Mouse (Mus musculus): ENCODE measurements around the gene Pnmal2. TPM values are rescaled to one million over a fixed set of nuclear protein-coding genes. Genes with fewer than 3 reads are reported as not detected.

The Pnmal2 gene
- polyA plus RNA-seq, 1 experiment from 2014 or later: 2.0 TPM

DNA sequence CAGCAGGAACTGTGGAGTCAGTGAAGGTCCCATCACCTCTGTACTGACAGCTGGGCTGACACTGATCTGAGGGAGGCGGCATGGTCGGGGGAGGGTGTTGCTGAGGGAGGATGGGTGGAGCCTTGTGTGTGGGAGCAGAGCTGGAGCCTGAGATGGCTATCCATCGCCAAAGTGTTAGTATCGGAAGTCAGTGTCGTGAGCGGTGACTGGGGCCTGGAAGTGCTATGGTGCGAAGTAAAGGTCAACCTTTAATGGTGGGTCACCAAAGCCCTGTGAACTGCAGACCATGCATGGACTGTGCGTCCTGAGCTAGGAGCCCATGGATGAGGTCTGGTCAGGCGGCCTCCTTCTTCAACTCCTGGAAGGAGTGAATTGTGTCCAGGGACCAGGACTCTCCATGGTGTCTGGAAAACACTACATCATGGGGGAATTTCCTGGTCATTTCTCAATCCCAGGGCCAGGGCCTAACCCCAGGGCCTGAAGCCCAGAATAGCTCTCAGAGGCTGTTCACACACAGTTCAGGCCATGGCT is 38.9 kb upstream of the Pnmal2 start:
- Histone ChIP-seq H3K27me3 (replicated peaks; ENCODE audit: insufficient read depth, low read length) (no peaks in the 10 kb centered on the region), H3K4me2 (replicated peaks; ENCODE audit: low read depth, low read length) (no peak overlapping the region), H3K36me3 (ENCODE audit: insufficient read depth, low read length) (no peaks in the 10 kb centered on the region), H3K27ac (ENCODE audit: low read length) (0 out of 2 replicates have a peak overlapping the region, but pooled peaks have one; percentile 43), H3K4me3 (ENCODE audit: low read depth, low read length) (no peak overlapping the region), H3K4me1 (ENCODE audit: insufficient read depth, low read depth, low read length) (peaks cover 4% of the 10 kb centered on the region), H3K9me3 (ENCODE audit: low read length) (no peaks in the 10 kb centered on the region), H3K9ac (replicated peaks; ENCODE audit: low read depth) (no peak overlapping the region)
- DNase-seq (ENCODE audit: low spot score) (peak; percentile 48), ATAC-seq (peak; percentile 56)
- TF ChIP-seq EP300 (IDR thresholded peaks at IDR 0.05): no peak
- 56% methylated on average over 9 of the region's 9 CpGs for WGBS

GRCm38 (mm10) chr7:16906281-16906680 is 38.2 kb upstream of the Pnmal2 start, which contains the start of gene Ptgir:
Gene Ptgir, plus strand, starts transcription at chr7:16906490.
- ATAC-seq: no peak
- no peak within 1 kb of the TSS for H3K9ac ChIP-seq (replicated peaks; ENCODE audit: low read depth)
- WGBS: 30% methylated on average over 6 of the region's 6 CpGs
- no peak for DNase-seq (ENCODE audit: low spot score)
- H3K4me1 ChIP-seq (ENCODE audit: insufficient read depth, low read depth, low read length): peaks cover 4% of the 10 kb centered on the region
- no peak within 1 kb of the TSS for H3K4me3 ChIP-seq (ENCODE audit: low read depth, low read length)
- 0 out of 2 replicates have a peak within 1 kb of the TSS, but pooled peaks have one; percentile 43 for H3K27ac ChIP-seq (ENCODE audit: low read length)
- H3K27me3 ChIP-seq (replicated peaks; ENCODE audit: insufficient read depth, low read length): no peaks in the 10 kb centered on the region
- no peak for TF ChIP-seq CTCF (IDR thresholded peaks at IDR 0.05)
- no peak for TF ChIP-seq EP300 (IDR thresholded peaks at IDR 0.05)
- no peak within 1 kb of the TSS for H3K4me2 ChIP-seq (replicated peaks; ENCODE audit: low read depth, low read length)
- no peaks in the 10 kb centered on the region for H3K36me3 ChIP-seq (ENCODE audit: insufficient read depth, low read length)
- no peaks in the 10 kb centered on the region for H3K9me3 ChIP-seq (ENCODE audit: low read length)

DNA sequence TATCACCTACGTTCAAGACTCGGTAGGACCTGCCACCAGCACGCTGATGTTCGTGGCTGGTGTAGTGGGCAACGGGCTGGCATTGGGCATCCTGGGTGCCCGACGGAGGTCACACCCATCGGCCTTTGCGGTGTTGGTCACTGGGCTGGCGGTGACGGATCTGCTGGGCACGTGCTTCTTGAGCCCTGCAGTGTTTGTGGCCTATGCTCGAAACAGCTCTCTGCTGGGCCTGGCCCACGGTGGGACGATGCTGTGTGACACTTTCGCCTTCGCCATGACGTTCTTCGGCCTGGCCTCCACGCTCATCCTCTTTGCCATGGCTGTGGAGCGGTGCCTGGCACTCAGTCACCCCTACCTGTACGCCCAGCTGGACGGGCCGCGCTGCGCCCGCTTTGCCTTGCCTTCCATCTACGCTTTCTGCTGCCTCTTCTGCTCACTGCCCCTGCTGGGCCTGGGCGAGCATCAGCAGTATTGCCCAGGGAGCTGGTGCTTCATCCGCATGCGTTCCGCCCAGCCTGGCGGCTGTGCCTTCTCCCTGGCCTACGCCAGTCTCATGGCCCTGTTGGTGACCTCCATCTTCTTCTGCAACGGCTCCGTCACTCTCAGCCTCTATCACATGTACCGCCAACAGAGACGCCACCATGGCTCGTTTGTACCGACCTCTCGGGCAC is 37.5 kb upstream of the Pnmal2 start:
- ATAC-seq: no peak
- Histone ChIP-seq H3K9ac (replicated peaks; ENCODE audit: low read depth) (no peak overlapping the region), H3K27ac (ENCODE audit: low read length) (no peak overlapping the region), H3K27me3 (replicated peaks; ENCODE audit: insufficient read depth, low read length) (no peaks in the 10 kb centered on the region), H3K4me2 (replicated peaks; ENCODE audit: low read depth, low read length) (no peak overlapping the region), H3K4me1 (ENCODE audit: insufficient read depth, low read depth, low read length) (peaks cover 4% of the 10 kb centered on the region), H3K9me3 (ENCODE audit: low read length) (no peaks in the 10 kb centered on the region), H3K36me3 (ENCODE audit: insufficient read depth, low read length) (no peaks in the 10 kb centered on the region), H3K4me3 (ENCODE audit: low read depth, low read length) (no peak overlapping the region)
- DNase-seq (ENCODE audit: low spot score): no peak
- TF ChIP-seq CTCF (IDR thresholded peaks at IDR 0.05) (no peak), EP300 (IDR thresholded peaks at IDR 0.05) (no peak)
- 87% methylated on average over 41 of the region's 41 CpGs for WGBS

DNA sequence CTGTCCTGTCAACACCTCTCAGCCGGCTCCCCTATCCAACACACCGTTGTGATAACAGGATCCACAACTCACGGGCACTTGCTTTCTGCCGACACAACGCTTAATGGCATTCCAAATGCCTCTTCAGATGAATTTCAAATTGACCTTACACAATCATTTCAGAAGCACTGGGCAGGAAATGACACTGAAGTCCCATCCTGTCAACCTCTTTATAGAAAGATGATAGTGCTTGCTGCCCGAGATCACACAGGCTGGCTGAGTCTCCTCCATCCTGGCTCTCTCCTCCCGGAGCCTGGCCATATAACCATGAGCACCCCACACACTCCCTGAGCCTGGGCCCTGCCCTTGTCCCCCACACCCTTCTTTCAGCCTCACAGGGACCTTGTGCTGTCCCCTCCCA is 36.6 kb upstream of the Pnmal2 start:
- Histone ChIP-seq H3K27me3 (replicated peaks; ENCODE audit: insufficient read depth, low read length) (no peaks in the 10 kb centered on the region), H3K4me2 (replicated peaks; ENCODE audit: low read depth, low read length) (0 out of 2 replicates have a peak overlapping the region, but pooled peaks have one; percentile 11), H3K36me3 (ENCODE audit: insufficient read depth, low read length) (no peaks in the 10 kb centered on the region), H3K9me3 (ENCODE audit: low read length) (no peaks in the 10 kb centered on the region), H3K4me1 (ENCODE audit: insufficient read depth, low read depth, low read length) (peaks cover 4% of the 10 kb centered on the region), H3K27ac (ENCODE audit: low read length) (no peak overlapping the region), H3K4me3 (ENCODE audit: low read depth, low read length) (no peak overlapping the region), H3K9ac (replicated peaks; ENCODE audit: low read depth) (no peak overlapping the region)
- TF ChIP-seq EP300 (IDR thresholded peaks at IDR 0.05) (no peak), CTCF (IDR thresholded peaks at IDR 0.05) (no peak)
- 21% methylated on average over 7 of the region's 7 CpGs for WGBS
- peak; percentile 50 for DNase-seq (ENCODE audit: low spot score)
- ATAC-seq: no peak

DNA sequence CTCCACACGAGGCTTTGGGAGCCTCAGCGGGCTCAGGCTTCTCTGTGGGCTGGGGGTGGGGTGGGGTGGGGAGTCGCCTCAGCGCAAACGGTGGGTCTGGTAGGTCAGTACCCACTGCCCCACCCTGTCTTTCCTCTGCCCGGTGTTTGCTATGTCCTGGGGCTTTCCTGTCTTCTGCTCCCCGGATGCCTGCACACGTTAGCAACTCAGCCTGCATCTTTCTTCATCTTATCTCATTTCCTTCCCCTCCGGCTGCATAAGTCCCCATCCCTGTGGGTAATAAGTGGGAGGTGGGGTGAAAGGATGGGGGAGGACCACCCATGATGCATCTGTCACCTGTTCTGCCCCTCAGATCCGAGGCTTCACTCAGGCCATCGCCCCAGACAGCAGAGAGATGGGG is 36.1 kb upstream of the Pnmal2 start:
- ATAC-seq (no peak), DNase-seq (ENCODE audit: low spot score) (no peak)
- Histone ChIP-seq H3K4me2 (replicated peaks; ENCODE audit: low read depth, low read length) (0 out of 2 replicates have a peak overlapping the region, but pooled peaks have one; percentile 11), H3K9me3 (ENCODE audit: low read length) (no peaks in the 10 kb centered on the region), H3K36me3 (ENCODE audit: insufficient read depth, low read length) (no peaks in the 10 kb centered on the region), H3K4me1 (ENCODE audit: insufficient read depth, low read depth, low read length) (peaks cover 4% of the 10 kb centered on the region), H3K9ac (replicated peaks; ENCODE audit: low read depth) (no peak overlapping the region), H3K4me3 (ENCODE audit: low read depth, low read length) (no peak overlapping the region), H3K27me3 (replicated peaks; ENCODE audit: insufficient read depth, low read length) (no peaks in the 10 kb centered on the region), H3K27ac (ENCODE audit: low read length) (no peak overlapping the region)
- 29% methylated on average over 11 of the region's 11 CpGs for WGBS
- TF ChIP-seq CTCF (IDR thresholded peaks at IDR 0.05) (no peak), EP300 (IDR thresholded peaks at IDR 0.05) (no peak)

DNA sequence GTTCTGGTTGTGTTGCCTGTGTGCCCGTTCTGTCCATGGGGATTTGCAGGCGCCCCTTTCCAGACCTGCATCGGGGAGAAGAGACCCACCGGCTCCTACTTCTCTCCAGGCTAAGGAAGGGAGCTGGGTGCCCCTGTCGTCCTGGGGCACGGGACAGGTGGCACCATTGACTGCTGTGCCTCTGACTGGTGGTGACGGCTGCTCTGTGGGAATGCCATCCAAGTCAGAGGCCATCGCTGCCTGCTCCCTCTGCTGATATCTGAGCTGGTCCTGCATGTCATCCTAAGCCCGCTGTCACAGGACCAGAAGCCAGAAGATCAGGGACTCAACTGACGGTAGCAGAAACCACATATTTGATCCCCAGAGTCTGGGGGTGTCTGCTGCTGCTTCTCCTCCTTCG is 35.6 kb upstream of the Pnmal2 start:
- Histone ChIP-seq H3K4me2 (replicated peaks; ENCODE audit: low read depth, low read length) (no peak overlapping the region), H3K36me3 (ENCODE audit: insufficient read depth, low read length) (no peaks in the 10 kb centered on the region), H3K9me3 (ENCODE audit: low read length) (no peaks in the 10 kb centered on the region), H3K27me3 (replicated peaks; ENCODE audit: insufficient read depth, low read length) (no peaks in the 10 kb centered on the region), H3K27ac (ENCODE audit: low read length) (no peak overlapping the region), H3K9ac (replicated peaks; ENCODE audit: low read depth) (no peak overlapping the region), H3K4me3 (ENCODE audit: low read depth, low read length) (no peak overlapping the region), H3K4me1 (ENCODE audit: insufficient read depth, low read depth, low read length) (peaks cover 4% of the 10 kb centered on the region)
- WGBS: 63% methylated on average over 11 of the region's 11 CpGs
- TF ChIP-seq EP300 (IDR thresholded peaks at IDR 0.05): no peak
- TF ChIP-seq CTCF (IDR thresholded peaks at IDR 0.05): no peak
- ATAC-seq (no peak), DNase-seq (ENCODE audit: low spot score) (no peak)
